Mouse (Mus musculus) lung, postnatal 0 days (tissue): Measurements from ENCODE around the gene Akt2. TPM values are rescaled to one million over a fixed set of nuclear protein-coding genes. Genes with fewer than 3 reads are reported as not detected.
"Not testable (repeated sequence)": the region's sequence is repeated elsewhere in the genome, so short reads cannot be mapped to it uniquely, and the experiment has no call there.

Experiments
- ATAC-seq: fragments of 200-750 bp; cut with Nextera tagmentation; 2 replicates; pipeline ENCODE4 v1.8.0; 2017; ENCODE audit warnings: moderate library complexity
- DNase-seq: peaks from one replicate; pipeline ENCODE4 v3.0.0-alpha.2; 2016; ENCODE audit warnings: low spot score
- H3K27ac ChIP-seq: fragments of 300-500 bp; sonication (generic); 2 replicates; pipeline ENCODE4 v1.5.1; 2014; ENCODE audit warnings: antibody characterized with exemption, mild to moderate bottlenecking, low read length, mixed read lengths
- H3K27me3 ChIP-seq: fragments of 300-500 bp; sonication (generic); replicated peaks from 2 replicates; pipeline ENCODE4 v1.6.1; 2014; ENCODE audit warnings: low read length, mixed read lengths; ENCODE audit not compliant: insufficient read depth
- H3K36me3 ChIP-seq: fragments of 300-500 bp; sonication (generic); 2 replicates; pipeline ENCODE4 v1.6.1; 2014; ENCODE audit warnings: low read length, mixed read lengths; ENCODE audit not compliant: insufficient read depth
- H3K4me1 ChIP-seq: fragments of 300-500 bp; sonication (generic); 2 replicates; pipeline ENCODE4 v1.6.1; 2014; ENCODE audit warnings: antibody characterized with exemption, low read depth, low read length, mixed read lengths; ENCODE audit not compliant: insufficient read depth
- H3K4me2 ChIP-seq: fragments of 300-500 bp; sonication (generic); replicated peaks from 2 replicates; pipeline ENCODE4 v1.6.1; 2014; ENCODE audit warnings: low read depth, mild to moderate bottlenecking, low read length, moderate library complexity, mixed read lengths
- H3K4me3 ChIP-seq: fragments of 300-500 bp; sonication (generic); 2 replicates; pipeline ENCODE4 v1.5.1; 2014; ENCODE audit warnings: low read depth, low read length
- H3K9ac ChIP-seq: fragments of 300-500 bp; sonication (generic); replicated peaks from 2 replicates; pipeline ENCODE4 v1.6.1; 2014; ENCODE audit warnings: low read depth, mild to moderate bottlenecking
- H3K9me3 ChIP-seq: fragments of 300-500 bp; sonication (generic); 2 replicates; pipeline ENCODE4 v1.6.1; 2016; ENCODE audit warnings: low read length, mixed read lengths
- CTCF ChIP-seq: IDR thresholded peaks from 2 replicates; pipeline ENCODE4 v1.5.1; 2016; ENCODE audit warnings: antibody characterized with exemption, mild to moderate bottlenecking
- EP300 ChIP-seq: IDR thresholded peaks from 2 replicates; pipeline ENCODE4 v1.6.1; 2016; ENCODE audit warnings: antibody characterized with exemption, mild to moderate bottlenecking, control low read depth
- WGBS: fragments of 180-500 bp; shearing (Covaris S2); extraction: QIAGEN DNeasy Blood & Tissue Kit; methylation state at CpG from one replicate; pipeline ENCODE4 v1.1.7; 2014; 5-methylcytosine and 5-hydroxymethylcytosine counted together
- polyA plus RNA-seq: library from polyadenylated mRNA; unstranded; fragments of >200 nt; fragmentation: Nextera tagmentation; extraction: Ambion mirVana; gene quantifications from 2 replicates; pipeline ENCODE4 v1.2.1, GENCODE M21; 2015

The Akt2 gene
- polyA plus RNA-seq, 1 experiment from 2014 or later, result 64.1 TPM

- TF ChIP-seq EP300 (no peak), CTCF (no peak)
- DNase-seq (no peak), ATAC-seq (no peak)
- Histone ChIP-seq H3K9me3 (no peaks in the 10 kb centered on the region), H3K27ac (no peak overlapping the region), H3K4me1 (no peaks in the 10 kb centered on the region), H3K4me2 (no peak overlapping the region), H3K36me3 (peaks cover 33% of the 10 kb centered on the region), H3K4me3 (no peak overlapping the region), H3K9ac (no peak overlapping the region), H3K27me3 (no peaks in the 10 kb centered on the region)
- WGBS, result 74% methylated on average over 6 of the region's 6 CpGs
Observed at GRCm38 (mm10) chr7:27633166-27633565, 41.8 kb downstream of the Akt2 start.

GRCm38 (mm10) chr7:27634691-27635090, 43.3 kb downstream of the Akt2 start:
- no peaks in the 10 kb centered on the region for H3K4me1 ChIP-seq
- H3K36me3 ChIP-seq, result peaks cover 29% of the 10 kb centered on the region
- no peak for DNase-seq
- 94% methylated on average over 6 of the region's 6 CpGs for WGBS
- no peaks in the 10 kb centered on the region for H3K27me3 ChIP-seq
- H3K4me3 ChIP-seq, result no peak overlapping the region
- no peak for TF ChIP-seq EP300
- TF ChIP-seq CTCF, result no peak
- no peak overlapping the region for H3K4me2 ChIP-seq
- H3K9me3 ChIP-seq, result no peaks in the 10 kb centered on the region
- no peak overlapping the region for H3K9ac ChIP-seq
- ATAC-seq, result no peak
- H3K27ac ChIP-seq, result no peak overlapping the region

DNA sequence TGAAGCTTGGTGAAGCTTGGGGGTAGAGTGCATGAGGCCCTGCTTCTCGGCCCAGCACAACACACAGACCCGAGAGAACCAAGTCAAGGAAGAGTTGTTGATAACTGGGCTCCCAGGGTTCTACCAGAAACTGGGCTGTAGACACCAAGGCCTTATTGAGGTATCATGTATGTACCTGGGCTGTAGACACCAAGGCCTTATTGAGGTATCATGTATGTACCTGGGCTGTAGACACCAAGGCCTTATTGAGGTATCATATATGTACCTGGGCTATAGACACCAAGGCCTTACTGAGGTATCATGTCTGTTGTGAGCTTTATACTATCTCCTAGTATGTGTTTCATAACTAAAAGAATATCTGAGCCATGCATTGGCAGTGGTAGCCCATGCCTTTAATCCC, 43.7 kb downstream of the Akt2 start:
- ATAC-seq, H3K27me3 ChIP-seq, H3K9ac ChIP-seq, H3K9me3 ChIP-seq, H3K4me2 ChIP-seq, H3K27ac ChIP-seq, DNase-seq, H3K4me1 ChIP-seq, H3K4me3 ChIP-seq: not testable (repeated sequence)
- H3K36me3 ChIP-seq, result peaks cover 29% of the 10 kb centered on the region
- 97% methylated on average over 2 of the region's 2 CpGs for WGBS

GRCm38 (mm10) chr7:27644471-27644870, 53.1 kb downstream of the Akt2 start:
- H3K36me3 ChIP-seq, result no peaks in the 10 kb centered on the region
- no peaks in the 10 kb centered on the region for H3K27me3 ChIP-seq
- H3K4me1 ChIP-seq, result no peaks in the 10 kb centered on the region
- no peak overlapping the region for H3K4me2 ChIP-seq
- no peaks in the 10 kb centered on the region for H3K9me3 ChIP-seq
- peak; percentile 71 for ATAC-seq
- WGBS, result 25% methylated on average over 1 of the region's 1 CpGs
- TF ChIP-seq EP300 (no peak), CTCF (peak; percentile 57)
- no peak overlapping the region for H3K27ac ChIP-seq
- DNase-seq, result peak; percentile 46
- no peak overlapping the region for H3K4me3 ChIP-seq
- no peak overlapping the region for H3K9ac ChIP-seq

GRCm38 (mm10) chr7:27646516-27646915, 55.2 kb downstream of the Akt2 start:
- Histone ChIP-seq H3K9me3 (no peaks in the 10 kb centered on the region), H3K4me2 (no peak overlapping the region), H3K36me3 (no peaks in the 10 kb centered on the region), H3K9ac (no peak overlapping the region), H3K4me3 (no peak overlapping the region), H3K27ac (no peak overlapping the region), H3K4me1 (no peaks in the 10 kb centered on the region), H3K27me3 (no peaks in the 10 kb centered on the region)
- DNase-seq (no peak), ATAC-seq (no peak)
- TF ChIP-seq EP300 (no peak), CTCF (no peak)
- 85% methylated on average over 7 of the region's 7 CpGs for WGBS

DNA sequence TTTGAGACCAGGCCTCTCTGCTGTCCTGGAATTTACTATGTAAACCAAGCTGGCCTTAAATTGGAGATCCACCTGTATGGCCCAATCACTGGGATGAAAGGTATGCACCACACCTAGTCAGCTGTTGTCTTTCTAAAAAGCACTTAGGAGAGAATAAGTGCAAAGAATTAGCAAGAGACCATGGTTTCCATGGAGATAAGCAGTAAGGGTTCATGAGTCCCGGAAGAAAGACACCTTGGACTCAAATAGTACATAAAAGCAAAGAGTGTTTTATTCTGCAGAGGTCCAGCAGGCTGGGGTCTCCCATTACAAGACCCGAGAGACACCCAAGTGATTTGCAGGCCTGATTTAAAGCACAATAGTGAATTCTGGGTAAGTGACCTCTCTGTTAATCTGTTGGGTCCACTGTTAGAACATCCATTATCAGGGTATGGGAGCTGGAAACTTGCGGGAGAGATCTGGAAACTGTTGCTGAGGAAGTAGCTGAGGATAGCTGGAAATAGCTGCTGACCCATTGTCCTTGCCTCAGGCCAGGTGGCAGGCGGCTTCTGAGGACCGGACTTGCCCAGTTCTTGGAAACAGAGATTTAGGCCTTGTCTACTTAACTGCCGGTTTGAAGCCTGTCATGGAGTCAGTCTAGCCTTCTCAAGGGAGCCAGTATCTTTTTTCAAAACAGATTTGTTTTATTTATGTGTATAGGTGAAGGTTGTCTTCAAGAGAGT, 56.1 kb downstream of the Akt2 start:
- no peaks in the 10 kb centered on the region for H3K36me3 ChIP-seq
- ATAC-seq, result no peak
- WGBS, result 84% methylated on average over 6 of the region's 6 CpGs
- no peak overlapping the region for H3K27ac ChIP-seq
- DNase-seq, result peak; percentile 27
- H3K4me2 ChIP-seq, result no peak overlapping the region
- H3K4me3 ChIP-seq, result no peak overlapping the region
- H3K9ac ChIP-seq, result no peak overlapping the region
- no peaks in the 10 kb centered on the region for H3K4me1 ChIP-seq
- TF ChIP-seq EP300, result no peak
- TF ChIP-seq CTCF, result no peak
- no peaks in the 10 kb centered on the region for H3K27me3 ChIP-seq
- H3K9me3 ChIP-seq, result no peaks in the 10 kb centered on the region
